Mouse (Mus musculus) midbrain, embryonic 11.5 days (tissue): Measurements from ENCODE around the gene Nup133. TPM values are rescaled to one million over a fixed set of nuclear protein-coding genes. Genes with fewer than 3 reads are reported as not detected.
A peak's percentile ranks its signal among the peaks of the same experiment; 100 is the strongest.

Source experiments
- ATAC-seq: fragments of 200-750 bp; cut with Nextera tagmentation; 2 replicates; pipeline ENCODE4 v1.8.0; 2017; ENCODE audit warnings: moderate TSS enrichment, moderate library complexity; ENCODE audit not compliant: low FRiP score
- DNase-seq: peaks from one replicate; pipeline ENCODE4 v3.0.0; 2015; ENCODE audit warnings: low spot score; ENCODE audit errors: missing footprints
- H3K27ac ChIP-seq: fragments of 300-500 bp; sonication (generic); 2 replicates; pipeline ENCODE4 v1.5.1; 2014; ENCODE audit warnings: low read depth, low read length
- H3K27me3 ChIP-seq: fragments of 300-500 bp; sonication (generic); 2 replicates; pipeline ENCODE4 v1.6.1; 2014; ENCODE audit warnings: mild to moderate bottlenecking, low read length, moderate library complexity, mixed read lengths; ENCODE audit not compliant: control insufficient read depth, insufficient read depth
- H3K36me3 ChIP-seq: fragments of 300-500 bp; sonication (generic); 2 replicates; pipeline ENCODE4 v1.6.1; 2014; ENCODE audit warnings: mild to moderate bottlenecking, low read length, moderate library complexity, mixed read lengths; ENCODE audit not compliant: control insufficient read depth, insufficient read depth
- H3K4me1 ChIP-seq: fragments of 300-500 bp; sonication (generic); 2 replicates; pipeline ENCODE4 v1.6.1; 2014; ENCODE audit warnings: low read length; ENCODE audit not compliant: control insufficient read depth, insufficient read depth
- H3K4me2 ChIP-seq: fragments of 300-500 bp; sonication (generic); 2 replicates; pipeline ENCODE4 v1.6.1; 2014; ENCODE audit warnings: mild to moderate bottlenecking, moderate library complexity
- H3K4me3 ChIP-seq: fragments of 300-500 bp; sonication (generic); 2 replicates; pipeline ENCODE4 v1.5.1; 2014; ENCODE audit warnings: low read depth, low read length
- H3K9ac ChIP-seq: fragments of 300-500 bp; sonication (generic); 2 replicates; pipeline ENCODE4 v1.6.1; 2014; ENCODE audit warnings: low read length
- H3K9me3 ChIP-seq: fragments of 300-500 bp; sonication (generic); 2 replicates; pipeline ENCODE4 v1.6.1; 2016; ENCODE audit warnings: low read length; ENCODE audit not compliant: control insufficient read depth
- WGBS: fragments of 180-500 bp; shearing (Covaris S2); extraction: QIAGEN DNeasy Blood & Tissue Kit; methylation state at CpG from one replicate; pipeline ENCODE4 v1.1.7; 2014; 5-methylcytosine and 5-hydroxymethylcytosine counted together
- polyA plus RNA-seq: library from polyadenylated mRNA; unstranded; fragments of >200 nt; fragmentation: Nextera tagmentation; extraction: Ambion mirVana; gene quantifications from 2 replicates; pipeline ENCODE4 v1.2.1, GENCODE M21; 2014

Gene Nup133
- polyA plus RNA-seq, 1 experiment from 2014 or later, result 54.2 TPM

DNA sequence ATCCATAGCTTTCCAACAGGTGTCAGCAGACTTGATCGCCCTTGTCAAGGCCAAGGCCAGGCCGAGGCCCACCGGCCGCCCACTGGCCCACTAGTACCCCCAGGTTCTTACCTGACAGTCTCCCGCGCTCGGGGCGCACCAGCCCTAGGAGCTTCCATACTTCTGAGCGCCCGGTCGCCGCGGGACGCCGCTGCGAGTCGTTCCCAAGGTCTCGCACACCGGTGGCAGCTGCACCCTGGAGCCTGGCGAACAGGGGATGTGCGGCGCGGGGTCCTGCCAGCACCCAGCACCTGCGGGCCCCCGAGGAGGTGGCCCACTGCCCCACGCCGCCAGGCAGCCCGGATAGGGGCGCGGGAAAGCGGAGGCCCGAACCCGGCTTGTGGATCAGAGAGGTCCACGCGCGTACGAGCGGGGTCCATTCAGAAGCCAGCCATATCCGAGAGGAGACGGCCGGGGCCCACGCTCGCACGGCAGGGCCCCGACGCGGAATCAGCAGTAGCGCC lies 33.3 kb upstream of the Nup133 start:
- Histone ChIP-seq H3K27ac (peak overlapping the region; percentile 70; the same call in 1 of the 2 replicates), H3K27me3 (no peaks in the 10 kb centered on the region; the same call in 1 of the 2 replicates), H3K9ac (peak overlapping the region; percentile 82), H3K9me3 (no peaks in the 10 kb centered on the region), H3K4me1 (peaks cover 5% of the 10 kb centered on the region; the same call in 1 of the 2 replicates), H3K36me3 (no peaks in the 10 kb centered on the region), H3K4me2 (peak overlapping the region; percentile 95), H3K4me3 (peak overlapping the region; percentile 84)
- WGBS, result 1% methylated on average over 45 of the region's 48 CpGs
- DNase-seq (peak; percentile 94), ATAC-seq (peak; percentile 52)

DNA sequence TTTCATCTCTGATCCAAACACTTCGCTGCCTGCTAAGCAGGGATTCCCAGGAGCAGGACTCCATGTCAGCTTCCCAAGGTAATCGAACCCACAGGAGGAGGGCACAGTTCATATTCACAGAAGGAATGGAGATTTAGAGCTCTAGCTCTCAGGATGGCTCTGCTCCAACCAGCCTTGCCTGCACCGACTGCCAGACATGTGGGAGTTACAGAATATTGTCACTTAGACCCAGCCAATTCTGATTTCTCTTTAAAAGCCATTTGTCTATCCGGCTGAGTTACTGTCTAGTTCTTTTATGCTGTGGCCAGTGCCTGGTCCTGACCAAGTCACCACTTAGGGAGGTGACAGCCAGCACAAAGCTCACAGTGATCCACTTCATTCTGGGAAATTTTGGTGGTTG lies 32.6 kb upstream of the Nup133 start:
- Histone ChIP-seq H3K4me1 (peaks cover 5% of the 10 kb centered on the region; the same call in 1 of the 2 replicates), H3K4me2 (peak overlapping the region; percentile 95), H3K9me3 (no peaks in the 10 kb centered on the region), H3K4me3 (peak overlapping the region; percentile 84), H3K27me3 (no peaks in the 10 kb centered on the region; the same call in 1 of the 2 replicates), H3K27ac (no peak overlapping the region), H3K36me3 (no peaks in the 10 kb centered on the region), H3K9ac (peak overlapping the region; percentile 22)
- whole genome bisulfite sequencing, result 65% methylated on average over 4 of the region's 4 CpGs
- no peak for DNase-seq
- ATAC-seq, result no peak

DNA sequence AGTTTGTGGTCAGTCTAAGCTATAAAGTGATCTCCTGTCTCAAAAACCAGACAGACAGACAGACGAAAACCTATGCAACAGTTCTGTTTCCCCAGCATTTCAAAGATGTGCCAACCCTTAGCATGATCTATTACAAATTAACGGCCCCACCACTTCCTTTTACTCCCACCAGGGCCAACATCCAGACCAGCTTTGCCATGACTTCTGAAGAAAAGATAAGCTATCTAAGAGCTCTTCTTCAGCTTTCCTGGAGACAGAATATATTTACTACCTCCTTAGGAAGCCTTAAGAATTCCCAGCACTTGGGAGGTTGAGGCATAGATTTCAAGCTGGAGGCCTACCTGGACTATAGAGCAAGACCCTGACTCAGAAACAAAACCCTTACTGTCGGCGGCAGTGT lies 31.2 kb upstream of the Nup133 start:
- Histone ChIP-seq H3K9ac (no peak overlapping the region), H3K4me3 (no peak overlapping the region), H3K4me1 (peaks cover 5% of the 10 kb centered on the region; the same call in 1 of the 2 replicates), H3K27ac (no peak overlapping the region), H3K36me3 (no peaks in the 10 kb centered on the region), H3K4me2 (no peak overlapping the region), H3K9me3 (no peaks in the 10 kb centered on the region), H3K27me3 (no peaks in the 10 kb centered on the region; the same call in 1 of the 2 replicates)
- ATAC-seq, result no peak
- DNase-seq, result no peak
- 75% methylated on average over 4 of the region's 4 CpGs for WGBS

DNA sequence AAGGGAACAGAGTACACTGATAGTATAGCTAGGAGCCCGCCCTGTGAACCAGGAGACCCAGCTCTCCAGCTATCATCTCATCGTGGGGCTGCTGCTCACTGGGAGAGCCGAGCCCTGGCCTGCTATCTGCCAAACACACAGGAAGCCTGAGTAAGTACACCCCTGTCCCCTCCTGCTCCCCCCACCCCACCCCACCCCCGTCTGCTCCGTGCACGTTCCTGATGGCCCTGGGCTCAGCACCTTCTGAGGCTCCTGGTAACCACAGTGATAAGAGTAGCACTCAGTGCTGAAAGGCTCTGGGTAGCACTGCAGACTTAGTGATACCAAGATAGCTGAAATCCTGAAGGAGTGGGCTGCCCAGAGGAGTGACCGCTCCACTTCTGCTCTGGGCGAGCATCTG lies 29.9 kb upstream of the Nup133 start:
- H3K36me3 ChIP-seq, result no peaks in the 10 kb centered on the region
- H3K4me1 ChIP-seq, result peaks cover 5% of the 10 kb centered on the region; the same call in 1 of the 2 replicates
- WGBS, result 82% methylated on average over 8 of the region's 8 CpGs
- DNase-seq (no peak), ATAC-seq (no peak)
- no peak overlapping the region for H3K27ac ChIP-seq
- H3K9ac ChIP-seq, result no peak overlapping the region
- H3K9me3 ChIP-seq, result no peaks in the 10 kb centered on the region
- H3K4me3 ChIP-seq, result no peak overlapping the region
- no peak overlapping the region for H3K4me2 ChIP-seq
- H3K27me3 ChIP-seq, result no peaks in the 10 kb centered on the region; the same call in 1 of the 2 replicates

DNA sequence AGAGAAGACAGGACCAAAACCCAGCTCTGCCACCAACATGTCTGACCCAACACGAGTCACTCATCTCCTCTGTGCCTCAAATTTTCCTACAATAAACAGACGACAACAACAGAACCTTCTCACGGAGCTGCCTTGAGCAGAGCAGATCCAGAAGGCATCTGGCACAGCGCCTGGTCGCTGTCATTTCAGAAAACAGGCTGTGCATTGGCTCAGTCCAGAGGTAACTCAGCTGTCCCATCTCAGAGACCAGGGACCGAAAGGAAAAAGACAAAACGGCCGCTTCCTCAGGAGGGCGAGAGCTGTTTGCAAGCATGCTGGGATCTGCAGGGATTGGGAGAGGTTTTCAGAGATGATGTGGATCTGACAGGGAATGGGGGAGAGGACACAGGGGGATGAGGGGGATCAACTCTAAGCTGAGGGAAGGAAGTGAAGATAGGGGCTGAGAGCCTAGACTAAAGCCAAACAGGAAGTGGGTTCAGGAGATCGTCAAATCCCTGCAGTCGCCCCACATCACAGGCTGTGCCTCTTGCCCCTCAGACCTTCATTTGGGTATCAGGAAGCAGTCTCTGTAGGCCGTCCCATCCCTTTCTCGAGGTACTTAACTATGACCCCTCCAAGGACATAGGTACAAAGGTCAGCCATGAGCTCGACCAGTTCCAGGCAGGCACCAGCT lies 29.2 kb upstream of the Nup133 start:
- Histone ChIP-seq H3K4me1 (peaks cover 5% of the 10 kb centered on the region; the same call in 1 of the 2 replicates), H3K36me3 (no peaks in the 10 kb centered on the region), H3K9ac (no peak overlapping the region), H3K9me3 (no peaks in the 10 kb centered on the region), H3K4me2 (no peak overlapping the region), H3K27me3 (no peaks in the 10 kb centered on the region; the same call in 1 of the 2 replicates), H3K4me3 (no peak overlapping the region), H3K27ac (no peak overlapping the region)
- ATAC-seq (no peak), DNase-seq (no peak)
- WGBS, result 78% methylated on average over 14 of the region's 14 CpGs

DNA sequence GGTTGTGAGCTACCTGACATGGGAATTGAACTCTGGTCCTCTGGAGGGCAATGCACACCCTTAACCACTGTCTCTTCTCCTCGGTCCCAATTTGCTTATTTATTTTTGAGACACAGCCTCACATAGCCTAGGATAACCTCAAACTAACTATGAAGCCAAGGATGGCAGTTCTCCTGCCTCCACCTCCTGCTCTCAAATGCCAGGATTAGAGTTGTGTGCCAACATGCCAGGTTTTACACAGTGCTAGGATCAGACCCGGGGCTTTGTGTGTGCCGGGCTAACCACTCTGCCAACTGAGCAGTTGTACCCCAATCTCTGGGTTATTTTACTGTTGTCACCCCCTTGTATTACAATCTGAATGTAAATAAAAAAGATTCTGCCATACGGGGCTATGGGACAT lies 28.4 kb upstream of the Nup133 start:
- Histone ChIP-seq H3K9me3 (no peaks in the 10 kb centered on the region), H3K4me2 (no peak overlapping the region), H3K27ac (no peak overlapping the region), H3K9ac (no peak overlapping the region), H3K4me1 (peaks cover 5% of the 10 kb centered on the region; the same call in 1 of the 2 replicates), H3K27me3 (no peaks in the 10 kb centered on the region; the same call in 1 of the 2 replicates), H3K4me3 (no peak overlapping the region), H3K36me3 (no peaks in the 10 kb centered on the region)
- ATAC-seq, result no peak
- 96% methylated on average over 4 of the region's 4 CpGs for WGBS
- DNase-seq, result no peak

DNA sequence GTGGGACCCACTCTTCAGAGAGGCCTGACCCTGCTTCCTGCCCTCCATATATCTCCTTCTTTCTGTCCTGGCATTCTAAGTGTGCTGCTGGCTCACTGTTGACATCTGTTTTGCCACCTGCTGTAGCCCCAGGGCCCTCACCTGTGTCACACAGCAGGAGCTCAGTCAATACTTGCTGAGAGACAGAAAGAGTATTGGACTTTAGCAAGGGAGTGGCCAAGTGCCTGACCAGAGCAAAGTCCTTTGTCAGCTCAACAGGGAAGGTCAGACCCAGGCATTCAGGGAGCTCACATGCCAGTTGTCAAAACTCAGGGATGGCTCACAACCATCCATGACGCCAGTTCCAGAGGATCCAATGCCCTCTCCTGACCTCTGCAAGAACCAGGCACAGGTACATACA lies 24.4 kb upstream of the Nup133 start:
- Histone ChIP-seq H3K27me3 (no peaks in the 10 kb centered on the region), H3K36me3 (no peaks in the 10 kb centered on the region), H3K4me1 (no peaks in the 10 kb centered on the region), H3K4me2 (no peak overlapping the region), H3K9me3 (no peaks in the 10 kb centered on the region), H3K9ac (no peak overlapping the region), H3K27ac (no peak overlapping the region), H3K4me3 (no peak overlapping the region)
- DNase-seq, result no peak
- no peak for ATAC-seq
- 92% methylated on average over 1 of the region's 1 CpGs for WGBS

DNA sequence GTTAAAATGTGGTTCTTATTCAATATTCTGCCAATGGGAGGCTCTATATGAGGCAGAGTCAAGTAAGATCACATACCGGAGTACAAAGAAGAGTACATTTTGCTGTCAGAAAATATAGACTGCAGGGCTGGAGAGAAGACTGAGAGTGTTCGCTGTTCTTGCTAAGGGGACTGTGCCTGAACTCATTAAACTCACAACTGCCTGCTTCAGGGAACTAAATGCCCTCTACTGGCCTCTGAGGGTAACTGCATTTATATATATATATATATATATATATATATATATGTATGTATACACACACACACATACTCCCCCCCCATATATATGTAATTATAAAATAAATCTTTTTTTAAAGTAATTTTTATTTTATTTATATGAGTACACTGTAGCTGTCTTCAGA lies 17.8 kb upstream of the Nup133 start:
- Histone ChIP-seq H3K27me3 (no peaks in the 10 kb centered on the region), H3K9ac (no peak overlapping the region), H3K36me3 (no peaks in the 10 kb centered on the region), H3K9me3 (no peaks in the 10 kb centered on the region), H3K4me2 (no peak overlapping the region), H3K4me1 (no peaks in the 10 kb centered on the region), H3K27ac (no peak overlapping the region), H3K4me3 (no peak overlapping the region)
- WGBS, result 84% methylated on average over 2 of the region's 2 CpGs
- DNase-seq (no peak), ATAC-seq (no peak)

DNA sequence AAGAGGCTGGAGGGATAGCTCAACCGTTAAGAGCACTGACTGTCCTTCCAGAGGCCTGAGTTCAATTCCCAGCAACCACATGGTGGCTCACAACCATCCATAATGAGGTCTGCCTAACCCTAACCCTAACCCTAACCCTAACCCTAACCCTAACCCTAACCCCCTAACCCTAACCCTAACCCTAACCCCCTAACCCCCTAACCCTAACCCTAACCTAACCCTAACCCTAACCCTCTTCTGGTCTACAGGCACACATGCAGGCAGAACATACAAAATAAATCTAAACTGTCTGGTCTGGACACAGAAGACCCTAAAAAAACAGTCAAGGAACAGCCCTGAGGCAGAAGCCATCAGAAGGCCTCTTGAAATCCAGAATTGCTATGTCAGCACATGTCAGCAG lies 12.3 kb upstream of the Nup133 start:
- no peak overlapping the region for H3K27ac ChIP-seq
- no peaks in the 10 kb centered on the region for H3K4me1 ChIP-seq
- no peaks in the 10 kb centered on the region for H3K9me3 ChIP-seq
- no peaks in the 10 kb centered on the region for H3K36me3 ChIP-seq
- ATAC-seq (no peak), DNase-seq (no peak)
- H3K27me3 ChIP-seq, result no peaks in the 10 kb centered on the region
- WGBS, result 76% methylated on average over 1 of the region's 1 CpGs
- H3K4me2 ChIP-seq, result no peak overlapping the region
- H3K4me3 ChIP-seq, result no peak overlapping the region
- H3K9ac ChIP-seq, result no peak overlapping the region
